8 mouse cellular contexts compared by ENCODE assay signal in genomic region chr12:80816380-80817086, GRCm38 (mm10). TPM values are rescaled to one million over a fixed set of nuclear protein-coding genes. Genes with fewer than 3 reads are reported as not detected.
A peak's percentile ranks its signal among the peaks of the same experiment; 100 is the strongest.
DNase-seq lines count a peak whose midpoint lies in the region; ATAC-seq and TF ChIP-seq lines count a peak whose summit lies in the region.

No protein-coding gene starts in this region.

- ATAC-seq in intestine, postnatal 0 days, result no peak
- peak; percentile 73 for ATAC-seq in neutrophil, adult 5-6 weeks (ENCODE audit: extremely low read depth, insufficient number of reproducible peaks, low FRiP score, poor library complexity, severe bottlenecking)

- 0 out of 2 replicates have a peak overlapping the region, but pooled peaks have one; percentile 21 for H3K27ac ChIP-seq in thymus, adult 2 months (ENCODE audit: control insufficient read depth, insufficient read depth, low read length)
- H3K27ac ChIP-seq in intestine, postnatal 0 days (ENCODE audit: low read depth, low read length), result peak overlapping the region; percentile 46

- no peak for TF ChIP-seq CTCF in thymus, adult 2 months (IDR thresholded peaks at IDR 0.05; ENCODE audit: borderline replicate concordance, control insufficient read depth, extremely low read depth, insufficient read depth, low read length, poor library complexity)
- no peak for TF ChIP-seq CTCF in intestine, postnatal 0 days (IDR thresholded peaks at IDR 0.05; ENCODE audit: low read depth)

- H3K9me3 ChIP-seq in intestine, postnatal 0 days (ENCODE audit: control insufficient read depth), result no peaks in the 10 kb centered on the region

- no peak overlapping the region for H3K4me2 ChIP-seq in intestine, postnatal 0 days (replicated peaks; ENCODE audit: low read depth)

- H3K4me1 ChIP-seq in thymus, adult 2 months (replicated peaks; ENCODE audit: control insufficient read depth, insufficient read depth, low read length), result peaks cover 11% of the 10 kb centered on the region
- H3K4me1 ChIP-seq in intestine, postnatal 0 days (replicated peaks; ENCODE audit: control insufficient read depth, insufficient read depth, low read length), result peaks cover 32% of the 10 kb centered on the region; the same call in 1 of the 2 replicates

- H3K4me3 ChIP-seq in thymus, adult 2 months (ENCODE audit: control insufficient read depth, insufficient read depth, low read length), result no peak overlapping the region
- no peak overlapping the region for H3K4me3 ChIP-seq in intestine, postnatal 0 days (ENCODE audit: low read depth, low read length)

- no peaks in the 10 kb centered on the region for H3K36me3 ChIP-seq in thymus, adult 2 months (ENCODE audit: control insufficient read depth, insufficient read depth, low read length)
- H3K36me3 ChIP-seq in intestine, postnatal 0 days (ENCODE audit: control insufficient read depth, insufficient read depth), result no peaks in the 10 kb centered on the region

- WGBS in thymus, adult 2 months, result 85% methylated on average over 1 of the region's 1 CpGs
- WGBS in intestine, postnatal 0 days, result 57% methylated on average over 1 of the region's 1 CpGs

- H3K27me3 ChIP-seq in thymus, adult 2 months (ENCODE audit: control insufficient read depth, insufficient read depth, low read length), result no peaks in the 10 kb centered on the region
- no peaks in the 10 kb centered on the region for H3K27me3 ChIP-seq in intestine, postnatal 0 days (replicated peaks; ENCODE audit: control insufficient read depth, insufficient read depth, low read length)

- TF ChIP-seq POLR2A in thymus, adult 2 months (IDR thresholded peaks at IDR 0.05; ENCODE audit: control insufficient read depth, extremely low read depth, insufficient read depth, low read length, poor library complexity), result no peak

- DNase-seq in embryo, embryonic 10 days (ENCODE audit: low spot score), result peak; percentile 38
- no peak for DNase-seq in embryo, embryonic 9.5 days (ENCODE audit: extremely low spot score)
- no peak for DNase-seq in thymus, adult 2 months
- DNase-seq in thymus, postnatal 0 days (ENCODE audit: low spot score), result no peak
- DNase-seq in lung, postnatal 14 days, result no peak
- DNase-seq in gastrocnemius, postnatal 25 days, result no peak

- no peak overlapping the region for H3K9ac ChIP-seq in intestine, postnatal 0 days (ENCODE audit: low read depth, low read length)

RNA-seq across cellular contexts. Expression of gene Susd6, which starts 26.2 kb away (rescaled TPM):
- polyA plus RNA-seq in thymus, adult 2 months (2012; rRNA removed), result 81.3 and 81.8 TPM in 2 replicates
- 21.0 and 21.1 TPM in 2 replicates for polyA plus RNA-seq in thymus, postnatal 0 days (2015; fragmentation: Nextera tagmentation; extraction: Ambion mirVana)
- 16.9 and 17.6 TPM in 2 replicates for polyA plus RNA-seq in intestine, postnatal 0 days (2015; fragmentation: Nextera tagmentation; extraction: Ambion mirVana)
- 103 and 111 TPM in 2 replicates for total RNA-seq in neutrophil, adult 5-6 weeks (2017)
- 10 to 100 TPM; 26.7 to 28.1 TPM for total RNA-seq in gastrocnemius, postnatal 25 days (2021)

RNA-seq across cellular contexts. Expression of gene Ccdc177, which starts 56.0 kb away (rescaled TPM):
- polyA plus RNA-seq in thymus, adult 2 months (2012; rRNA removed), result not detected in 2 replicates
- 0.03 TPM in 1 of 2 replicates, not detected in the other for polyA plus RNA-seq in thymus, postnatal 0 days (2015; fragmentation: Nextera tagmentation; extraction: Ambion mirVana)
- polyA plus RNA-seq in intestine, postnatal 0 days (2015; fragmentation: Nextera tagmentation; extraction: Ambion mirVana), result 0.03 and 0.10 TPM in 2 replicates
- total RNA-seq in neutrophil, adult 5-6 weeks (2017), result not detected in 2 replicates
- not detected for total RNA-seq in gastrocnemius, postnatal 25 days (2021)
